Mouse (Mus musculus) heart, postnatal 0 days (tissue): ENCODE measurements around the gene Rbms3.

Experiments used
- CTCF ChIP-seq: IDR thresholded peaks from 2 replicates; pipeline ENCODE4 v1.5.1; 2016; ENCODE audit warnings: antibody characterized with exemption, control low read depth, low read depth
- EP300 ChIP-seq: IDR thresholded peaks from 2 replicates; pipeline ENCODE4 v1.6.1; 2016; ENCODE audit warnings: antibody characterized with exemption, low read depth

- TF ChIP-seq CTCF = no peak
- no peak for TF ChIP-seq EP300
These were observed 475.9 kb downstream of the Rbms3 start for GRCm38 (mm10) chr9:117153686-117154274.
